Mouse (Mus musculus) erythroid progenitor cell, adult 5-6 weeks (primary cell): ENCODE results near the gene Tbc1d10c. TPM values are rescaled to one million over a fixed set of nuclear protein-coding genes. Genes with fewer than 3 reads are reported as not detected.

ENCODE experiments used
- ATAC-seq: replicated peaks from 2 replicates; pipeline ENCODE4 v1.8.0; 2016; ENCODE audit warnings: moderate number of reproducible peaks, mild to moderate bottlenecking, moderate TSS enrichment, inconsistent platforms; ENCODE audit not compliant: poor library complexity, low FRiP score, severe bottlenecking
- total RNA-seq, 2 experiments: library from RNA; stranded (forward) in 1 of 2; stranded (reverse) in 1 of 2; fragments of 150-400 nt in 1 of 2; fragments of 186-747, 209-891 nt in 1 of 2; gene quantifications; 2 replicates each; pipeline versions ENCODE4 v1.2.3 to v1.2.4; 2015 to 2017; ENCODE audit warnings: low replicate concordance in 2 of 2

Gene Tbc1d10c
- total RNA-seq, 2 experiments from 2014 or later: 8.0 to 14.2 TPM

GRCm38 (mm10) chr19:4194021-4194724 is 3.1 kb upstream of the Tbc1d10c start:
- no peak for ATAC-seq

- ATAC-seq: no peak
These were observed 2.0 kb upstream of the Tbc1d10c start for GRCm38 (mm10) chr19:4193129-4193528.

GRCm38 (mm10) chr19:4192251-4192985 is 1.3 kb upstream of the Tbc1d10c start:
- ATAC-seq: peak; percentile 22

- peak; percentile 91 for ATAC-seq
These were observed 605 bp upstream of the Tbc1d10c start, which contains the start of gene Ppp1ca for GRCm38 (mm10) chr19:4191528-4192250. TSS of gene Ppp1ca (plus strand) at chr19:4192065.

- ATAC-seq: no peak
These were observed 1.9 kb downstream of the Tbc1d10c start for GRCm38 (mm10) chr19:4189051-4189620.

GRCm38 (mm10) chr19:4187303-4187702 is 3.8 kb downstream of the Tbc1d10c start:
- ATAC-seq: no peak

GRCm38 (mm10) chr19:4184976-4185975 is 5.8 kb downstream of the Tbc1d10c start:
- no peak for ATAC-seq

GRCm38 (mm10) chr19:4183689-4184088 is 7.4 kb downstream of the Tbc1d10c start:
- ATAC-seq: no peak

- ATAC-seq: no peak
These were observed 9.2 kb downstream of the Tbc1d10c start for GRCm38 (mm10) chr19:4181892-4182291.

GRCm38 (mm10) chr19:4180411-4180810 is 10.7 kb downstream of the Tbc1d10c start:
- ATAC-seq: no peak

GRCm38 (mm10) chr19:4175368-4175947 is 15.6 kb downstream of the Tbc1d10c start, which contains the start of gene Carns1:
TSS of gene Carns1 (minus strand) at chr19:4175479.
- no peak for ATAC-seq

GRCm38 (mm10) chr19:4172925-4173324 is 18.2 kb downstream of the Tbc1d10c start:
- no peak for ATAC-seq

GRCm38 (mm10) chr19:4171393-4172290 is 19.4 kb downstream of the Tbc1d10c start:
- ATAC-seq: no peak

GRCm38 (mm10) chr19:4170723-4171392 is 20.2 kb downstream of the Tbc1d10c start:
- no peak for ATAC-seq

GRCm38 (mm10) chr19:4169810-4170209 is 21.3 kb downstream of the Tbc1d10c start:
- peak; percentile 9; the same call in 1 of the 2 replicates for ATAC-seq

GRCm38 (mm10) chr19:4169378-4169784 is 21.7 kb downstream of the Tbc1d10c start:
- peak; percentile 95 for ATAC-seq
